Mouse (Mus musculus) intestine, embryonic 14.5 days (tissue): ENCODE results near the gene Wbp11. TPM values are rescaled to one million over a fixed set of nuclear protein-coding genes. Genes with fewer than 3 reads are reported as not detected.

Source experiments
- ATAC-seq: fragments of 200-750 bp; cut with Nextera tagmentation; replicated peaks from 2 replicates; pipeline ENCODE4 v1.8.0; 2017; ENCODE audit warnings: low read depth, moderate number of reproducible peaks, moderate TSS enrichment, moderate library complexity; ENCODE audit not compliant: low FRiP score, low TSS enrichment
- DNase-seq: peaks from one replicate; pipeline ENCODE4 v3.0.0-alpha.2; 2018; ENCODE audit warnings: low spot score
- H3K27ac ChIP-seq: fragments of 300-500 bp; sonication (generic); 2 replicates; pipeline ENCODE4 v1.5.1; 2014; ENCODE audit warnings: low read depth, mild to moderate bottlenecking, control low read depth
- H3K27me3 ChIP-seq: fragments of 300-500 bp; sonication (generic); replicated peaks from 2 replicates; pipeline ENCODE4 v1.6.1; 2014; ENCODE audit warnings: low read length, control low read depth; ENCODE audit not compliant: control insufficient read depth, insufficient read depth
- H3K36me3 ChIP-seq: fragments of 300-500 bp; sonication (generic); 2 replicates; pipeline ENCODE4 v1.6.1; 2014; ENCODE audit warnings: low read length, control low read depth; ENCODE audit not compliant: control insufficient read depth, insufficient read depth
- H3K4me1 ChIP-seq: fragments of 300-500 bp; sonication (generic); replicated peaks from 2 replicates; pipeline ENCODE4 v1.6.1; 2014; ENCODE audit warnings: low read length, control low read depth, mixed read lengths; ENCODE audit not compliant: control insufficient read depth, insufficient read depth
- H3K4me2 ChIP-seq: fragments of 300-500 bp; sonication (generic); 2 replicates; pipeline ENCODE4 v1.6.1; 2014; ENCODE audit warnings: low read length
- H3K4me3 ChIP-seq: fragments of 300-500 bp; sonication (generic); 2 replicates; pipeline ENCODE4 v1.5.1; 2014; ENCODE audit warnings: low read depth, low read length, control low read depth, mixed read lengths
- H3K9ac ChIP-seq: fragments of 300-500 bp; sonication (generic); 2 replicates; pipeline ENCODE4 v1.6.1; 2014; ENCODE audit warnings: mild to moderate bottlenecking, low read length
- H3K9me3 ChIP-seq: fragments of 300-500 bp; sonication (generic); 2 replicates; pipeline ENCODE4 v1.6.1; 2016; ENCODE audit warnings: low read length, control low read depth; ENCODE audit not compliant: control insufficient read depth
- WGBS: fragments of 180-500 bp; shearing (Covaris S2); extraction: QIAGEN DNeasy Blood & Tissue Kit; methylation state at CpG from one replicate; pipeline ENCODE4 v1.1.7; 2014; 5-methylcytosine and 5-hydroxymethylcytosine counted together
- polyA plus RNA-seq: library from polyadenylated mRNA; unstranded; fragments of >200 nt; fragmentation: Nextera tagmentation; extraction: Ambion mirVana; gene quantifications from 2 replicates; pipeline ENCODE4 v1.2.1, GENCODE M21; 2014

The Wbp11 gene
- 113 TPM in 2 replicates for polyA plus RNA-seq

GRCm38 (mm10) chr6:136827881-136828561 is at the start of gene Wbp11:
Wbp11 (minus strand) TSS chr6:136828233.
- under 1% methylated on average over 45 of the region's 45 CpGs for WGBS
- H3K9me3 ChIP-seq, result no peaks in the 10 kb centered on the region
- H3K27me3 ChIP-seq, result no peaks in the 10 kb centered on the region
- DNase-seq (peak; percentile 96), ATAC-seq (peak; percentile 100)
- peak within 1 kb of the TSS; percentile 81 for H3K27ac ChIP-seq
- peaks cover 25% of the 10 kb centered on the region for H3K36me3 ChIP-seq
- peak within 1 kb of the TSS; percentile 82 for H3K4me2 ChIP-seq
- H3K4me3 ChIP-seq, result peak within 1 kb of the TSS; percentile 96
- peak within 1 kb of the TSS; percentile 98 for H3K9ac ChIP-seq
- H3K4me1 ChIP-seq, result peaks cover 7% of the 10 kb centered on the region; the same call in 1 of the 2 replicates

- Histone ChIP-seq H3K4me3 (peak within 1 kb of the TSS; percentile 22), H3K9ac (peak within 1 kb of the TSS; percentile 27; the same call in 1 of the 2 replicates), H3K4me2 (peak within 1 kb of the TSS; percentile 38), H3K27me3 (no peaks in the 10 kb centered on the region), H3K4me1 (peaks cover 13% of the 10 kb centered on the region; the same call in 1 of the 2 replicates), H3K9me3 (no peaks in the 10 kb centered on the region), H3K27ac (peak within 1 kb of the TSS; percentile 23; the same call in 1 of the 2 replicates), H3K36me3 (no peaks in the 10 kb centered on the region)
- WGBS, result 35% methylated on average over 9 of the region's 9 CpGs
- DNase-seq (peak; percentile 54), ATAC-seq (0 out of 2 replicates have a peak, but pooled peaks have one; percentile 43)
Measured at GRCm38 (mm10) chr6:136875670-136876069, 47.6 kb upstream of the Wbp11 start, which contains the start of gene Mgp. Mgp (minus strand) TSS chr6:136875823.

DNA sequence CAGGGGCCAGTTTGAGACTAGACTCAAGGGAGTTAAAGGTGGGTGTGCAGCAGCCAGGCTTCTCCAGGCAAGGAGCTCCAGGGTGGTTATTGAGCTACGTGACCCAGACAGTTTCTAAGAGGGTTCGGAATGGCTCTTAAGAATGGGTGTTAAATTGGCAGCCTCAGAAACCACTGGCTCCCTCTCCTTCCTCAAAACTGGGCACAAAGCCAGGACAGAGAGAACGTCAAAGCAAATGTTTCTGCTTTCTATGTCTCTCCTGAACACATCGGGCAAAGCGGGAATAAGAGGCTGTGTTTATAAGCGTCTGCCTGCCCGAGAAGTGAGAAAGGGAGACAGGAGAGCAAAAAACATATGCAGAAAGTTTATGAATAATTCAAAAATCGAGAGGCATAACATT is 46.6 kb upstream of the Wbp11 start:
- Histone ChIP-seq H3K4me1 (peaks cover 13% of the 10 kb centered on the region; the same call in 1 of the 2 replicates), H3K27me3 (no peaks in the 10 kb centered on the region), H3K9ac (no peak overlapping the region), H3K9me3 (no peaks in the 10 kb centered on the region), H3K27ac (peak overlapping the region; percentile 23; the same call in 1 of the 2 replicates), H3K4me2 (peak overlapping the region; percentile 38), H3K4me3 (peak overlapping the region; percentile 6; the same call in 1 of the 2 replicates), H3K36me3 (no peaks in the 10 kb centered on the region)
- no peak for ATAC-seq
- no peak for DNase-seq
- WGBS, result 30% methylated on average over 8 of the region's 8 CpGs

DNA sequence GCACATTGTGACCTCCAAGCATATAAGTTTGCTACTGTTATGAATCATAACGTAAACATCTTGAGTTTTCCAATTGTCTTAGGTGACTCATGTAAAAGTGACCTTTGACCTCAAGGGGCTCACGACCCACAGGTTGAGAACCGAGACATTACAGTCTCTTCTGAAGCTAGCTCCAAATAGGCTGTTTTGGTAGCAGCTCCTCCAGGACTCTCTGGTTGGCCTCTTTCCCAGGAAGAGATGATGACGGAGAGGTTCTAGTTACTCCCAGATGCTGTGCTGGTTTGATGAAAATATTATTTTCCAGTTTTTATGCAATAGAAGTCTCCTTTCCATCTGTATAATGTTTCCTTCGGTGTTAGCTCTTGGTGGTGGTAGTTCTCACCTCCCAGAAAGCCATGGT is 40.9 kb upstream of the Wbp11 start:
- no peak for ATAC-seq
- Histone ChIP-seq H3K4me2 (no peak overlapping the region), H3K36me3 (no peaks in the 10 kb centered on the region), H3K4me1 (0 out of 2 replicates have a peak, but pooled peaks cover 4% of the 10 kb centered on the region), H3K9me3 (no peaks in the 10 kb centered on the region), H3K4me3 (no peak overlapping the region), H3K27me3 (no peaks in the 10 kb centered on the region), H3K9ac (no peak overlapping the region), H3K27ac (no peak overlapping the region)
- no peak for DNase-seq
- 71% methylated on average over 5 of the region's 5 CpGs for WGBS

DNA sequence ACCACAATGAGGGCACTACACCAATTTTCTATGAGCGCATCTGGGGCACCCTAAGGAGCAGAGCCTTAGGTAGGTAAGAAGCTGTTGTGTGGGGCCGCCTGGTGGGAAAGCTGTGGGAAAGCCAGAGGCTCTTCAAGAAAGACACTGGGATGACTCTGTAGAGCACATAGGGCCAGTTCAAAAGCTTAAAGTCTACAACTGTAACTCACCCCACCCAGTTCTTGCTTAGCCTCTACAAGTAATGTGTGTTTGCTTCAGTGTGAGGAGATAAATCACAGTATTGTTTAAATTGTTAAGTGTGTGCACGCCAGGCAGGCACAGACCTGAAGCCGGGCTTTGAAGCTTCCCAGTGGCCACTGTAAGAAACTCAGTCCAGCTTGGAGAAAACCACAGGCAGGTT is 38.1 kb upstream of the Wbp11 start:
- H3K4me3 ChIP-seq, result no peak overlapping the region
- no peaks in the 10 kb centered on the region for H3K36me3 ChIP-seq
- 0 out of 2 replicates have a peak, but pooled peaks cover 4% of the 10 kb centered on the region for H3K4me1 ChIP-seq
- no peak overlapping the region for H3K9ac ChIP-seq
- H3K9me3 ChIP-seq, result no peaks in the 10 kb centered on the region
- H3K27ac ChIP-seq, result no peak overlapping the region
- no peak; the same call in 1 of the 2 replicates for ATAC-seq
- DNase-seq, result no peak
- H3K27me3 ChIP-seq, result no peaks in the 10 kb centered on the region
- 45% methylated on average over 4 of the region's 4 CpGs for WGBS
- no peak overlapping the region for H3K4me2 ChIP-seq

- Histone ChIP-seq H3K36me3 (no peaks in the 10 kb centered on the region), H3K9me3 (no peaks in the 10 kb centered on the region), H3K27me3 (no peaks in the 10 kb centered on the region), H3K9ac (no peak overlapping the region), H3K4me1 (0 out of 2 replicates have a peak, but pooled peaks cover 4% of the 10 kb centered on the region), H3K4me2 (no peak overlapping the region), H3K4me3 (no peak overlapping the region), H3K27ac (no peak overlapping the region)
- ATAC-seq (no peak), DNase-seq (no peak)
- 90% methylated on average over 5 of the region's 5 CpGs for WGBS
Measured at GRCm38 (mm10) chr6:136865360-136865759, 37.3 kb upstream of the Wbp11 start.

DNA sequence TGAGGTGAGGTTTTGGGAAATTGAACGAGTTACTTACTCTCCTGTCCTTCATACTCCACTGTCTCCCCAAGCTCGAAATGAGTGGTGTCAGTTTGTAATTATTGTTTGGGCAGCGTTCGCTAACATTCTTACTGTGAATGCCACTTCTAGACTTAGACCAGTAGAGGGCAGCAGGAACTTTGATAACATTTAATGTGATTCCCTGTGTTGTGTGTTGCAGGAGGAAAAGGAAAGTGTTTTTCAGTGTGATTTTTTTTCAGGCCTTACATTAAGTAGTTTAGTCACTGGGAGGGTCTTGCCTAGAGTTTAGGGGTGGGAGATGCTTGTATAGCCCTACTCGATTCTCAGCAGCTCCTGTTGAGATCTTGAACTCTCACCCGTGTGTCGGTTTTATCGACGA is 33.0 kb upstream of the Wbp11 start:
- no peak overlapping the region for H3K9ac ChIP-seq
- H3K4me3 ChIP-seq, result no peak overlapping the region
- DNase-seq (peak; percentile 64), ATAC-seq (no peak; the same call in 1 of the 2 replicates)
- no peak overlapping the region for H3K4me2 ChIP-seq
- no peaks in the 10 kb centered on the region for H3K27me3 ChIP-seq
- no peak overlapping the region for H3K27ac ChIP-seq
- no peaks in the 10 kb centered on the region for H3K9me3 ChIP-seq
- no peaks in the 10 kb centered on the region for H3K36me3 ChIP-seq
- peaks cover 25% of the 10 kb centered on the region for H3K4me1 ChIP-seq
- WGBS, result 39% methylated on average over 9 of the region's 9 CpGs

- 37% methylated on average over 8 of the region's 8 CpGs for WGBS
- H3K36me3 ChIP-seq, result no peaks in the 10 kb centered on the region
Measured at GRCm38 (mm10) chr6:136858420-136858819, 30.4 kb upstream of the Wbp11 start.

More at GRCm38 (mm10) chr6:136858420-136858819, 30.4 kb upstream of the Wbp11 start:
- Histone ChIP-seq H3K27me3 (no peaks in the 10 kb centered on the region), H3K4me3 (no peak overlapping the region), H3K9me3 (no peaks in the 10 kb centered on the region), H3K27ac (peak overlapping the region; percentile 88), H3K9ac (no peak overlapping the region), H3K4me2 (no peak overlapping the region), H3K4me1 (peaks cover 27% of the 10 kb centered on the region)
- no peak for ATAC-seq
- no peak for DNase-seq
